Mouse (Mus musculus) heart, postnatal 0 days (tissue): ENCODE measurements at regions not wholly inside any gene's neighbourhood (a gene's known extent, or its start where the extent isn't known, plus 50 kb on each side); places are given as distances from the start of the nearest gene placed in this dataset.

Source experiments
- CTCF ChIP-seq: IDR thresholded peaks from 2 replicates; pipeline ENCODE4 v1.5.1; 2016; ENCODE audit warnings: antibody characterized with exemption, control low read depth, low read depth
- EP300 ChIP-seq: IDR thresholded peaks from 2 replicates; pipeline ENCODE4 v1.6.1; 2016; ENCODE audit warnings: antibody characterized with exemption, low read depth

GRCm38 (mm10) chr4:125319343-125319742 is 171.2 kb upstream of the Grik3 start:
- no peak for TF ChIP-seq CTCF
- TF ChIP-seq EP300: no peak
